Mouse (Mus musculus) activated CD4-positive, CD25-positive, alpha-beta regulatory T cell, adult 4 months (primary cell): Measurements from ENCODE around the gene Plekhj1. TPM values are rescaled to one million over a fixed set of nuclear protein-coding genes. Genes with fewer than 3 reads are reported as not detected.
"Not testable (repeated sequence)": the region's sequence is repeated elsewhere in the genome, so short reads cannot be mapped to it uniquely, and the experiment has no call there.

Experiments used
- ATAC-seq: one replicate; pipeline ENCODE4 v1.8.0; 2017
- polyA plus RNA-seq, 2 experiments: library from polyadenylated mRNA; unstranded; fragments of 100-300 nt; shearing (Covaris generic); gene quantifications; one replicate each; pipeline ENCODE4 v1.2.1; 2017

Plekhj1 gene
- polyA plus RNA-seq, 2 experiments from 2014 or later: 121 to 156 TPM

- ATAC-seq: peak; percentile 90
These were observed 28.0 kb upstream of the Plekhj1 start, which contains the start of gene Oaz1 for GRCm38 (mm10) chr10:80826151-80827062. TSS of gene Oaz1 (plus strand) at chr10:80826656.

DNA sequence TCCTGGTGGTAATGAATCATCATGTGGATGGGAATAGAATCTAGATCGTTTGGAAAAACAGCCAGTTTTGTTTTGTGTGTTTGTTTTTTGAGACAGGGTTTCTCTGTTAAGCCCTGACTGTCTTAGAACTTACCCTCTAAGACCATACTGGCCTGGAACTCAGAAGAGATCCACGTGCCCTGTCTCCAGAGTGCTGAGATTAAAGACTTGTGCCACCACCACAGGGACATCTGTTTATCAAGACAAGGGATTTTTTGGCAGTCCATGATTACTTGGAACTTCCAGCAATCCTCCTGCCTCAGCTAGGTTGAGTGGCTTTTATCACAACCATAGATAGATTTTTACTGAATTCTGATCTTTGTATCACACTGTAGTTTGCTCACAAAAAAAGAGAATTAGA lies 26.4 kb upstream of the Plekhj1 start:
- no peak for ATAC-seq

DNA sequence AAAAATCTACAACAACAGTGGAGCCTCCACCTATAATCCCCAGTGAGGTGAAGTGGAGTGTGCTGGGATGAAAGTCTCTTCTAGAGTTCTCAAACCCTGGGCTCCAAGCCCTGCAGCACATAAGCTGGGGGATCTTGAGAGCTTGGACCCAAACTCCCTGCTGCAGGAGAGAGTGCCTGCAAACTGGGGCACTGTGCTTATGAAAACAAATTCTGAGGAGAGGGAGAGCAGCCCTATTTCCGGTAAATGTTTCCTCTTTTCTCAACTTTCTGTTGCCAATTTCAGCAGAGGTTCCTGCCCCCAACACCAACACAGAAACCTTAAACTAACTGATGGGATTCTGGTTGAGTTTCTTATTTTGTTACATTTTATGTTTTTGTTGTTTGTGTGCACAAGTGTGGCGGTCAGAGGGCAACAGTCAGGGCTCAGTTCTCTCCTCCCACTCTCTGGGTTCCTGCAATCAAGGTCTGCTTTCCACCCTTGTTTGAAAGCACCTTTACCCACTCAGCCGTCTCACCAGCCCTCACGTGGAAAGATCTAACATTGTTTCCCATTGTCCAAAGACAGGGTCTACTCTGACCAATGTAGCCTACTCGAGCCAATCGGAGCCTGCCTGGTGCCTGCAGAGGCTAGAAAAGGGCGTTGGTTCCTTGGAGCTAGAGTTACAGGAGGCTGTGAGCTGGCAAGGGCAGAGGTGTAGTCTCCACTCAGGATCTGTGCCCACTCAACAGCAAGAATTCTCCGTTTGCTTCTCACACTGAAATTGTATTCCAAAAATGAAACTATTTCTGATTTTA lies 25.6 kb upstream of the Plekhj1 start:
- ATAC-seq: no peak

DNA sequence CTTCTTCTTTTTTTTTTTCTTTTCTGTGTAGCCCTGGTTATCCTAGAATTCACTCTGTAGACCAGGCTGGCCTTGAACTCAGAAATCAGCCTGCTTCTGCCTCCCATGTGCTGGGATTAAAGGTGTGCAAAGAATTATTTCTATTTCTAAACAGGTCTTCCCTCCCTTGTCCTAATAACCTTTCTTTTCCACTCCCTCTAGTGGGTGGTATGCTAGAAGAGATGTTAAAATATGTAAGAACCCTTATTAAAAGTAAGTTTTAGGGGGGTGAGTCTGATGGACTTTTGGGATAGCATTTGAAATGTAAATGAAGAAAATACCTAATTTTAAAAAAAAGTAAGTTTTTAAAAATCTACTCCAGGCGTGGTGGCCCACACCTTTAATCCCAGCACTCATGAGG lies 24.9 kb upstream of the Plekhj1 start:
- ATAC-seq: no peak

GRCm38 (mm10) chr10:80822528-80822927 lies 24.1 kb upstream of the Plekhj1 start:
- ATAC-seq: no peak

GRCm38 (mm10) chr10:80821991-80822390 lies 23.6 kb upstream of the Plekhj1 start:
- no peak for ATAC-seq

- ATAC-seq: no peak
These were observed 21.0 kb upstream of the Plekhj1 start for GRCm38 (mm10) chr10:80819406-80819805.

DNA sequence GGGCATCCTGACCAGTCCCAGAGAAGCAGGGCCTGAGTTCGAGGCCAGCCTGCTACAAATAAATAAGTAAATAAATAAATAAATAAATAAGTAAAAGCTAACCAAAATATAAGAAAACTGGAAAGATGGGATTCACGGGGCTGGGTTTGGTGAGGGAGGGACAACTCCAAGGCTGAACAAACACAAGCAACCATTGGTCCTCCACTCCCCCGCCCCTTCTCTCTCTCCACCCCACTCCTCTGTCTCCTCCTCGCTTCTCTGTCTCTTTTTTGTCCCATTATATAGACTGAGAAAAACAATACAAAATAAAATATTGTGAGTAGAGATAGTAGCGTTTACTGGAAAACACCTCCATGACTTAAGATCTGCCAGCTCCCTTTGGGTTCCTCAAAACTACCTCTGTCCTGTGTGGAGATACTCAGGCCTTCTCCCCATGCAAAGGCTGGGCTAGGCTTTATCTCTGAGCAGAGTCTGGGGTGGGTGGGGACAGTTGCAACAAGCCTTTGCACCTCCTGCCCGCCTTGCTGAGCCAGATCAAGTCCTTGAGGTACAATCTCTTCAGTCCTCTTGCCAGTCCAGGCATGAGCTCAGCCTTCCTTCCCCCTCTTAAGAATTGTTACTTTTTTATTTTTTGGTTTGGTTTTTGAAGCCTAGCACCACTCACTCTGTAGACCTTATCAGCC lies 20.3 kb upstream of the Plekhj1 start:
- ATAC-seq: no peak

GRCm38 (mm10) chr10:80817955-80818354 lies 19.5 kb upstream of the Plekhj1 start:
- ATAC-seq: not testable (repeated sequence)

DNA sequence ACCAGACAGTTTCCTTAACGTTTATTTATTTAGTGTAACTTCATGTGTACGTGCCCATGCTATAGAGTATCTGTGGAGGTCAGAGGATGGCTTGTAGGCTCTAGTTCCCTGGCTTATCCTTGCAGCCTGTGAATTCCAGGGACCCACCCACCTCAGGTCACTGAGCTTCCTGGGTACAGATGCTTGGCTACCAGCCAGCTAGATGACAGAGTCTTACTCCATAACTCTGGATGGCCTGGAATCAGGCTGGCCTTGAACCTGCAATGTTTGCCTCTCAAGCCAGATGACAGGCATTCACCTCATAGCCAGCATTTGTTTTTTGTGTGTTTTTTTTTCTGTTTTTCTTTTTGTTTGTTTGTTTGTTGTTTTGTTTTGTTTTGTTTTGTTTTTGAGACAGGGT lies 18.7 kb upstream of the Plekhj1 start:
- no peak for ATAC-seq

DNA sequence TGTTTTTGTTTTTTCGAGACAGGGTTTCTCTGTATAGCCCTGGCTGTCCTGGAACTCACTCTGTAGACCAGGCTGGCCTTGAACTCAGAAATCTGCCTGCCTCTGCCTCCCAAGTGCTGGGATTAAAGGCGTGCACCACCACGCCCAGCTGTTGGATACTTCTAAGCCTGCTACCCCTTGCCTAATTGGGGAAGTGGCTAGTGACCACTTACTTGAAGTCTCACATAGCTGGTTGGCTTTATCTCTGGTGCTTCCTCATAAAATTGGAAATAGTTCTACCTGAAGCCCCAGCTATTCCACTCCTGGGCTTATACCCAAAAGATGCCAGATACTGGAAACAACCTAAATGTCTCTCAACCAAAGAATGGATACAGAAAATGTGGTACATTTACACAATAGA lies 17.9 kb upstream of the Plekhj1 start:
- ATAC-seq: not testable (repeated sequence)

DNA sequence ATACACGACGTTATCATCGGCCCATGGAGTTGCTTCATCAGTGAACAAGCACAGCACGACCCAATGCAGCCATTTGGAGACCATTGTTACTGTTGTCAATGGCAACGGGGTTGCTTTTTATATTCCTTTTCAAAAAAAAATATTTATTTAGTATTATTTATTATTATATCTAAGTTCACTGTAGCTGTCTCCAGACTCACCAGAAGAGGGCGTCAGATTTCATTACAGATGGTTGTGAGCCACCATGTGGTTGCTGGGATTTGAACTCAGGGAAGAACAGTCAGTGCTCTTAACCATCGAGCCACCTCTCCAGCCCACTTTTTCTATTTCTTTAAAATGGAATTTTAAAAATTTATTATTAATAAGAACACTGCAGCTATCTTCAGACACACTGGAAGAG lies 16.4 kb upstream of the Plekhj1 start:
- no peak for ATAC-seq

GRCm38 (mm10) chr10:80813366-80813765 lies 14.9 kb upstream of the Plekhj1 start, which contains the start of gene Jsrp1:
TSS of gene Jsrp1 (minus strand) at chr10:80813498.
- ATAC-seq: no peak

- no peak for ATAC-seq
These were observed 14.1 kb upstream of the Plekhj1 start for GRCm38 (mm10) chr10:80812391-80813041.

- no peak for ATAC-seq
These were observed 11.7 kb upstream of the Plekhj1 start for GRCm38 (mm10) chr10:80810084-80810483.

GRCm38 (mm10) chr10:80808985-80809632 lies 10.7 kb upstream of the Plekhj1 start:
- ATAC-seq: no peak

DNA sequence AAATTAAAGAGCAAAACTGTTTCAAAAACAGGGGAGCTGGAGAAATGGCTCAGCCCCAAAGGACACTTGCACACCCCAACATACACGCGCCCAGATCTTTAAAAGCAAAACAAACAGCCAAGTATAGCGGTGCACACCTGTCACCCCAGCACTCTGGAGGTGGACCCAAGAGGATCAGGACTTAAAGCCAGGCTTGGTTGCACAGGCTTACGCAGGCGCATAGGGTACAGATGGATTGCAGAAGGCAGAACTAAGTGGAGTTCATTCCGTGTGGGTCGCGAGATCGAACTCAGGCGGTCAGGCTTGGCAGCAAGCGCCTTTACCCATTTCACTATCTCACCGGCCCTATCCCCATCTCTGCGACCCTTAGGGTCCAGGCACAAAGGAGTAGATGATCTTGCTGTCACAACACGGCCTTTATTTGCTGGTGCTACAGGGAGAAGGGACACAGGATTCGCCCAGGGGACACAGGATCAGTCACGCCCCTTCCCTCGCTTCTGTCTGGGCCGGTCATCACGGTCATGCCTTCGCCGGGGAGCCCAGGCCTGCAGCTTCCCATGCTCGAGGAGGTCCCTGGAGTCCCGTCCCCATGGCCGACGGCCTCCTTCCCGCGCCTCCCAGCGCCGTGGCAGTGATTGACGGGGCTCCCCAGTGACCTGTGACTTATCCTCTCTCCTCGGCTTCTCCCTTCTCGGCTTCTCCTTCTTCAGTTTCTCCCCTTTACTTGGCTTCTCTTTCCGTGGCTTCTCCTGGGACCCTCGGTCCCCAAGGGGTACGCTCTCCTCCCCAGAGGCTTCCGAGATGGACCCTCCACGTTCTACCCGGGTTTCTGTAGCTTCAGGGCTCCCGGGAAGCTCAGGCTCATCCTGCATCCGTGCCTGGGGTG lies 9.9 kb upstream of the Plekhj1 start:
- no peak for ATAC-seq

GRCm38 (mm10) chr10:80807057-80807627 lies 8.7 kb upstream of the Plekhj1 start:
- ATAC-seq: peak; percentile 31

- no peak for ATAC-seq
These were observed 8.1 kb upstream of the Plekhj1 start for GRCm38 (mm10) chr10:80806341-80807056.

- peak; percentile 56 for ATAC-seq
These were observed 7.5 kb upstream of the Plekhj1 start for GRCm38 (mm10) chr10:80805925-80806324.
